Mouse (Mus musculus) C2C12 (cell line): ENCODE measurements at regions not wholly inside any gene's neighbourhood (a gene's known extent, or its start where the extent isn't known, plus 50 kb on each side); places are given as distances from the start of the nearest gene placed in this dataset.

Experiments used
- H3K27me3 ChIP-seq: one replicate; pipeline ENCODE4 v1.6.1; 2011; ENCODE audit not compliant: control insufficient read depth, insufficient read depth, insufficient read length
- H3K36me3 ChIP-seq: one replicate; pipeline ENCODE4 v1.6.1; 2011; ENCODE audit not compliant: control insufficient read depth, insufficient read depth
- H3K4me3 ChIP-seq: one replicate; pipeline ENCODE4 v1.5.1; 2011; ENCODE audit warnings: mild to moderate bottlenecking, control low read depth; ENCODE audit not compliant: poor library complexity, insufficient read depth, severe bottlenecking
- H3K79me2 ChIP-seq: one replicate; pipeline ENCODE4 v1.6.1; 2011; ENCODE audit not compliant: control insufficient read depth, insufficient read depth
- H3K79me3 ChIP-seq: one replicate; pipeline ENCODE4 v1.6.1; 2011; ENCODE audit warnings: low read depth, control low read depth
- H3ac ChIP-seq: one replicate; pipeline ENCODE3; 2011; ENCODE audit warnings: low read depth; ENCODE audit not compliant: control insufficient read depth, insufficient read length
- CEBPB ChIP-seq: IDR thresholded peaks from one replicate; pipeline ENCODE4 v1.6.1; 2011; ENCODE audit warnings: low read depth, mild to moderate bottlenecking, control low read depth, moderate library complexity
- CTCF ChIP-seq: IDR thresholded peaks from one replicate; pipeline ENCODE4 v1.5.1; 2011; ENCODE audit not compliant: control insufficient read depth, insufficient read depth, insufficient read length
- FOSL1 ChIP-seq: IDR thresholded peaks from one replicate; pipeline ENCODE4 v1.8.0; 2011; ENCODE audit warnings: mild to moderate bottlenecking, low read length; ENCODE audit not compliant: poor library complexity, insufficient read depth, severe bottlenecking
- MAX ChIP-seq: IDR thresholded peaks from one replicate; pipeline ENCODE4 v1.6.1; 2011; ENCODE audit warnings: mild to moderate bottlenecking, control low read depth
- MYOD1 ChIP-seq: IDR thresholded peaks from one replicate; pipeline ENCODE4 v1.6.1; 2011; ENCODE audit warnings: low read depth; ENCODE audit not compliant: control insufficient read depth, insufficient read length
- MYOG ChIP-seq: IDR thresholded peaks from one replicate; pipeline ENCODE4 v1.6.1; 2011; ENCODE audit not compliant: control insufficient read depth, insufficient read length; ENCODE audit errors: extremely low read depth
- USF1 ChIP-seq: IDR thresholded peaks from one replicate; pipeline ENCODE4 v1.6.1; 2011; ENCODE audit warnings: low read depth, mild to moderate bottlenecking, control low read depth, moderate library complexity

- H3K79me2 ChIP-seq, result no peaks in the 10 kb centered on the region
- no peak overlapping the region for H3ac ChIP-seq
- H3K27me3 ChIP-seq, result no peaks in the 10 kb centered on the region
- no peak overlapping the region for H3K4me3 ChIP-seq
- TF ChIP-seq CTCF (no peak), MYOG (no peak), CEBPB (no peak), USF1 (no peak), FOSL1 (no peak), MAX (no peak), MYOD1 (no peak)
- no peaks in the 10 kb centered on the region for H3K79me3 ChIP-seq
- H3K36me3 ChIP-seq, result no peaks in the 10 kb centered on the region
Observed at GRCm38 (mm10) chr17:51546999-51547398, 286.1 kb downstream of the Satb1 start.

GRCm38 (mm10) chr17:51542544-51542943 lies 290.5 kb downstream of the Satb1 start:
- H3K27me3 ChIP-seq, result no peaks in the 10 kb centered on the region
- no peaks in the 10 kb centered on the region for H3K79me3 ChIP-seq
- H3ac ChIP-seq, result no peak overlapping the region
- H3K36me3 ChIP-seq, result no peaks in the 10 kb centered on the region
- H3K79me2 ChIP-seq, result no peaks in the 10 kb centered on the region
- H3K4me3 ChIP-seq, result no peak overlapping the region
- TF ChIP-seq FOSL1, result no peak
- TF ChIP-seq USF1, result no peak
- TF ChIP-seq CTCF, result no peak
- no peak for TF ChIP-seq MAX
- TF ChIP-seq CEBPB, result no peak
- no peak for TF ChIP-seq MYOG
- TF ChIP-seq MYOD1, result no peak

- H3K4me3 ChIP-seq, result no peak overlapping the region
Observed at GRCm38 (mm10) chr17:51534678-51535077, 298.4 kb downstream of the Satb1 start.

GRCm38 (mm10) chr17:51534270-51534669 lies 298.8 kb downstream of the Satb1 start:
- TF ChIP-seq FOSL1, result no peak
- no peak for TF ChIP-seq MYOD1
- TF ChIP-seq CTCF, result no peak
- no peak for TF ChIP-seq CEBPB
- no peak for TF ChIP-seq MYOG
- no peak for TF ChIP-seq USF1
- TF ChIP-seq MAX, result no peak
- Histone ChIP-seq H3K79me3 (no peaks in the 10 kb centered on the region), H3ac (no peak overlapping the region), H3K79me2 (no peaks in the 10 kb centered on the region), H3K4me3 (no peak overlapping the region), H3K27me3 (no peaks in the 10 kb centered on the region), H3K36me3 (no peaks in the 10 kb centered on the region)

More at GRCm38 (mm10) chr17:51534678-51535077, 298.4 kb downstream of the Satb1 start:
- Histone ChIP-seq H3K79me3 (no peaks in the 10 kb centered on the region), H3K36me3 (no peaks in the 10 kb centered on the region), H3K27me3 (no peaks in the 10 kb centered on the region), H3ac (no peak overlapping the region), H3K79me2 (no peaks in the 10 kb centered on the region)
- no peak for TF ChIP-seq MYOG
- TF ChIP-seq CTCF, result no peak
- TF ChIP-seq CEBPB, result no peak
- no peak for TF ChIP-seq MYOD1
- no peak for TF ChIP-seq FOSL1
- no peak for TF ChIP-seq USF1
- TF ChIP-seq MAX, result no peak

GRCm38 (mm10) chr17:51528161-51528560 lies 304.9 kb downstream of the Satb1 start:
- Histone ChIP-seq H3K27me3 (no peaks in the 10 kb centered on the region), H3K79me2 (no peaks in the 10 kb centered on the region), H3ac (no peak overlapping the region), H3K4me3 (no peak overlapping the region), H3K36me3 (no peaks in the 10 kb centered on the region), H3K79me3 (no peaks in the 10 kb centered on the region)
- TF ChIP-seq MYOG (no peak), CTCF (no peak), USF1 (no peak), MYOD1 (no peak), CEBPB (no peak), MAX (no peak), FOSL1 (no peak)

GRCm38 (mm10) chr17:51526881-51527280 lies 306.2 kb downstream of the Satb1 start:
- Histone ChIP-seq H3K79me2 (no peaks in the 10 kb centered on the region), H3K79me3 (no peaks in the 10 kb centered on the region), H3K4me3 (no peak overlapping the region), H3ac (no peak overlapping the region), H3K27me3 (no peaks in the 10 kb centered on the region), H3K36me3 (no peaks in the 10 kb centered on the region)
- TF ChIP-seq FOSL1 (no peak), MYOG (no peak), USF1 (no peak), MAX (no peak), CTCF (no peak), MYOD1 (no peak), CEBPB (no peak)
